Mouse (Mus musculus) heart, adult 11 months (tissue): ENCODE data around the gene Mlc1.

Experiments used
- DNase-seq: peaks from one replicate; pipeline ENCODE4 v3.0.0; 2022

Mlc1 gene

GRCm38 (mm10) chr15:88978281-88979137 lies at the start of gene Mlc1:
Gene Mlc1 (minus strand): TSS chr15:88979007.
- DNase-seq, result no peak

GRCm38 (mm10) chr15:89020492-89020891 lies 41.7 kb upstream of the Mlc1 start:
- peak; percentile 68 for DNase-seq

GRCm38 (mm10) chr15:89020085-89020484 lies 41.3 kb upstream of the Mlc1 start:
- DNase-seq, result peak; percentile 93

- DNase-seq, result peak; percentile 78
Measured at GRCm38 (mm10) chr15:89016722-89017121, 37.9 kb upstream of the Mlc1 start.

- DNase-seq, result no peak
Measured at GRCm38 (mm10) chr15:89007781-89008180, 29.0 kb upstream of the Mlc1 start.

DNA sequence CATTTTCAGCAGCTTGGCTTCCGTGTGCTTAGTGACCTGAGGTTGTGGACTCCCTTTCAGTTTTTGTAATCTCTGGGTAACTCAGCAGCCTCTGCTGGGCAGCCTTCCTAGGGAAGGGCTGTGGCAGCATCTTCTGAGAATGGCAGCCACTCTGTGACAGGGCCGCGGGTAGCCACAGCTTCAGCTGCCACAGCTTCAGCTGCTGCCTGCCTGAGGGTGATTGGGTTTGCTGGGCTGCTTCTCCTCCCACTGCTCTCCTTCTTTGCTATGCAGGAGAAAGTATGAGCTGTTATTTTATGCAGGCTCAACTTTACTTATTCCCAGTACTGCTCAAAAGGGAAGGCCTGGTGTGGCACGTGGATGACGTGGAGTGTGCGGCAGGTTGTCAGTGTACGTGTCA lies 28.2 kb upstream of the Mlc1 start:
- DNase-seq, result no peak

- no peak for DNase-seq
Measured at GRCm38 (mm10) chr15:89001245-89001644, 22.4 kb upstream of the Mlc1 start.

GRCm38 (mm10) chr15:89000367-89000766 lies 21.6 kb upstream of the Mlc1 start:
- DNase-seq, result no peak

- no peak for DNase-seq
Measured at GRCm38 (mm10) chr15:88999124-88999523, 20.3 kb upstream of the Mlc1 start.

GRCm38 (mm10) chr15:88998636-88999035 lies 19.8 kb upstream of the Mlc1 start:
- DNase-seq, result no peak

DNA sequence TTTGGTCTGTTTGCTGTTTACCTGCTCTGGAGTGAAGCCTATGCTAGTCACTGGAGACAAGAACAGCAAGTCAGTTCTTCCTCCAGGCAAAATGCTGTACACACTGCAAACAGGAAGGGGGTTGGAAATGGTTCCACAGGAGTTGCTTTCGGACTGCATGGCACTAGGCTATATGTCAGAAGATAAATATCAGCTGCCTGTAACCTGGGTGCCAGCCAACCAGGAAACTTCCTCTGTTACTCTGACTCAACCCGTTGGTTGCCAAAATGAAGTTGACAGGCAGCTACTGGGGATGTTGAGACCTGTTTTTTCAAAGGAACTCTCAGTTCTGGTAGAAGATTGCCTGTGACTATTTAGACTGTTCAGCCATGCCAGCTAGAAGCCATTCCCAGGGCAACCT lies 10.4 kb upstream of the Mlc1 start:
- DNase-seq, result no peak

- peak; percentile 91 for DNase-seq
Measured at GRCm38 (mm10) chr15:88982534-88983079, 3.8 kb upstream of the Mlc1 start, which contains the start of gene Mov10l1. Gene Mov10l1 (plus strand): TSS chr15:88982909.

DNA sequence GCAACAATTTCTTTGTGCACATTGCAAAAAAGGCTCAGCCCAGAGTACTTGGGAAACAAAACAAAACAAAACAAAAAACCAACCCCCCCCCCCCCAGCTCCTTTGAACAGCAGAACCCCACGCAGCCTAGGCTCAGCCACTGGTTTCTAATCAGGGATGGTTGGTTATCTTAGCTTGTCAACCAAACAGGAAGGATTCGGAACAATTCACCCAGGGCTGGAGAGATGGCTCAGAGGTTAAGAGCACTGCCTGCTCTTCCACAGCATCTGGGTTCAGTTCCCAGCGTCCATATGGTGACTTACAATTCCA lies 285 bp upstream of the Mlc1 start:
- DNase-seq, result no peak

GRCm38 (mm10) chr15:88972300-88972699 lies 6.5 kb downstream of the Mlc1 start:
- DNase-seq, result no peak

DNA sequence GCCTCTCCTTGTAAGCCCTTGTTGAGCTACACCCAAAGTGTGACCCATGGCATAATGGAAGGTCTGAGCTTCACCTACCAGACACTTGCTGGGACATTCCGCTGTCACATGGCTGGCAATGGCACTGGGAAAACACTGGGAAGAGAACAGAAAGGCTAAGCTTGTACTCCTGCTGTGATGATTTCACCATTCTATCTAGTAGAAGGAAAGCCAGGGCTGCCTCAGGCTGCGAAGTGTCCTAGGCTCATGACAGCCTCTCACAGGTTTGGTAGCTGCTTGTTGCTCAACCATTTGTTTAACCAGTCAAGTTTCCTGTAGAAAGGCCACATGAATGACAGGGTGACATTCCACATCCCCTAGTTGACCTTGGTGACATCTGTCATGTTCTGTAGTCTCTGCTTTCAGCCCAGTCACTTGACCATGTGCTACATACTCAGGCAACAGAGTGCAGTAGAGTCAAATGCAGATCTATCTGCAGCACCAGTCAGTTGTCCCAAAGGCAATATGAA lies 14.7 kb downstream of the Mlc1 start:
- no peak for DNase-seq

DNA sequence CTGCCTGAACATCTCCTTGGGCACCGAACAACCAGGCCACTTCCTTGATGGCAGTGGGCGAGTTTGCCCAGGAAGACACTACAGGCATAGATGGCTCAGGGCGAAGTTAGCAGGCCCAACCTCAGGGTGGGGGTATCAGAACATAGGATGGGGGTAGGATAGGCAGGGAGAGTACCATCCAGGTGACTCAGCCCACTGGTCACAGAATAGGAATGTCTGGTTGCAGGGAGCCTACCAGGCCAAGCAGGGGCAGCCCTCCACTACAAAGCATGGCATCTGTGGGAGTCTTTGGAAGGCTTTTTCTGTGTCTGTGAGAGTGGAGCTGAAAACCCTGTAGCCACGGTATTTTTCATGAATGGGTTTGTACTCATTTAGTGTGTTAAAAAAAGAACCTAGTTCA lies 21.3 kb downstream of the Mlc1 start:
- DNase-seq, result no peak

DNA sequence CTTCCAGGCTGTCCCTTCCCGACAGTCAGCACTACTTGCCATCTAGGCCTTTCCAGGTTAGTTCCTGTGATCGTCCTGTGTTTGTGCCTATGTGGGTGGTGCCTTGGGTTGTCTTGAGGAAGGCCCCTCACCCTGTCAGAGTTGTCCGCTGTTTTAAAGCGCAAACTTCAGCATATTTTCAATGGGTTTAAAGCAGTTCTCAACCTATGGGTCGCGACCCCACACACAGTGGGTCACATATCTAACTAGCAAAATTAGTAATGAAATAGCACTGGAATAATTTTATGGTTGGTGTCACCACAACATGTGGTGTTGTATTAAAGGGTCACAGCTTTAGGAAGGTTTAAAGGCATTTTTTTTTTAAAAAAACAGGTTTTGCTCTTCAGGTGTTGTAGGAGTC lies 23.5 kb downstream of the Mlc1 start:
- peak; percentile 80 for DNase-seq

DNA sequence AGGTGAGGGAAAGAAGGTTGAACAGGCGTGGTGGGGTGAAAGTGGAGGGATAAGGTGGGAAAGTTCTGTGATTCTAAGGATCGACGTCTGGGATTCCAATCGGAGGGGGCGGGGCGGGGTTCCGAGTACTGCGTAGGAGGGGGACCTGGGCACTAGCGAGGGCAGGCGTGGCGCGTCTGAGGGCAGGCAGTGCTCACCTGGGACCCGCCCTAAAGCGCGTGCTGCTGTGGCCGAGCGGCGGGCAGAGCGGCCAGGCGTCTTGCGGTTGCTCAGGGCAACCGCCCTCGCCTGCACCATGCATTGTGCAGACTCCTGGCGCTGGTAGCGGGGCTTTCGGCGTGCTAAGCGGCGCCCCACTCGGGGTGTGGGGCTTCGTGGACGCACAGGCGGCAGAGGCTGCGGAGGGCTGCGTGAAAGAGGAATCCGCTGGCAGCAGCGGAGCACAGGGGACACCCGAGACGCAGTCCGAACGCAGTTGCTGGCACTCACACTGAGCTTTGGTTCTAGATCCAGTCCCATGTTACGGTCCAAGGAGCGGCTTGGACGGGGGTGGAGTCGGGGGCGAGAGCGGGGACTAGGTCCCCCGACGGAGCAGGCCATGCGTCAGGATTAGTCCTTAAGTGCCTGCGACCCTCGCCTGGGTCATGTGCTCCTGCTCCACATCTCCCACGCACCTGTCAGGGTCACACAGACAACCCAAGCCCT lies 24.3 kb downstream of the Mlc1 start, which contains the start of gene Ttll8:
TSS of gene Ttll8 (minus strand) at position 51 of the 705 bp plus-strand sequence.
- DNase-seq, result peak; percentile 82

DNA sequence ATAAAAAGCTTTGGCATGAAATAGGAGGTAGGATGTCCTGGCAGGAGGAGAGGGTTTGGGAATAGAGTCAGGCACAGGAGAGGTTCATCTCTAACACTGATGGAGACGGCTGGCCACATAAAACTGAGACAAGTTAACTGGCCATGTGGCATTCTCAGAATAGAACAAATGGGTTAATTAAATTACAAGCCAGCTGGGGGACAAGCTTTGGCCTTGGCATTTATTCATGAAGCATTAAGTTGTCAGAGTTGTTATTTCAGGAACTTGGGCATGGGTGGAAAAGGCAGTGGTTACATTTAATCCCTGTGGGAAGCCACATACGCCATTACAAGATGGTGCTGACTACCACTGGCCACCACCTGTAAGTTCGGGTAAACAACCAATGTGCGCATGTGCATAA lies 27.6 kb downstream of the Mlc1 start:
- no peak for DNase-seq

DNA sequence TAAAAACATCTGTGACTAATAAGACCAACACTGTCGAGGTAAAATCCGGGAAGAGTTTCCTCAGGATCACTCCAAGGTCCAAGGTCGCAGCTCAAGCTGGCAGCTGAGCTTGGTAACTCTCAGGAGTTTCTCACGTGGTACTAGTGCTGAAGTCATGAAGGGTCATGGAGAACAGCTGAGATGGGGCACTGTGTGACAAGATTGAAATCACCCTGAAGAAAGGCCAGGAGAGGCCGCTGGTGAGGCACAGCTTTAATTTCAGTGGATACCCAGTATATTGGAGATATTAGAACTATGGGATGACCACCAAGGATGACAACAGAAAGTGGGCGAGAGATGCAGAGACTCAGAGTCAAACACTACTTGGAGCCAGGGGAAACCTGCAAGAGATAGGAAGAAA lies 32.0 kb downstream of the Mlc1 start:
- peak; percentile 78 for DNase-seq

DNA sequence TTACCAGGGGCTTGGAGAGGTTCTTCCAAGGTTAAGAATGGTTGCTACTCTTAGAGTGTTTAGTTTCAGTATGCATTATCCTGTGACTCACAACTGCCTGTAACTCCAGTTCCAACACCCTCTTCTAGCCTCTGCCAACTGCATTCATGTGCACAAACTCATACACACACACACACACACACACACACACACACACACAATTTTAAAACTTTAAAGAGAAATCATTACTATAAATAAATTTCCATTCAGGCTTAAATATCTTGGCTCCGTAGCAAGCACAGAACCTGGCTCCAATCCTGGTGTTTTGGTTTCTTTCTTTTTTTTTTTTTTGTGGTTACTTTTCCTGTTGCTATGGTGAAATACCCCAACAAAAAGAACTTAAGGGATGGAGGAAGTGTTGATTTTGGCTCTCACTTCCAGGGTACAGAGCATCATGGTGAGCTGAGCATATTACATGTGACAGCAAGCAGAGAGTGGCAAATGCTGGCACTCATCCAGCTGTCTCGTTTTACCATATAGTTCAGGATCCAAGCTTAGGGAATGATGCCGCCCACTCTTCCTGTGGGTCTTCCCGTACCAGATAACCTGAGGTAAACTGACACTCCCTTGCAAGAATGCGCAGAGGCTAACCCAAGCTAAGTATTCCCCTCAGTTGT lies 34.8 kb downstream of the Mlc1 start:
- peak; percentile 88 for DNase-seq

- peak; percentile 21 for DNase-seq
Measured at GRCm38 (mm10) chr15:88942783-88943182, 36.0 kb downstream of the Mlc1 start.

DNA sequence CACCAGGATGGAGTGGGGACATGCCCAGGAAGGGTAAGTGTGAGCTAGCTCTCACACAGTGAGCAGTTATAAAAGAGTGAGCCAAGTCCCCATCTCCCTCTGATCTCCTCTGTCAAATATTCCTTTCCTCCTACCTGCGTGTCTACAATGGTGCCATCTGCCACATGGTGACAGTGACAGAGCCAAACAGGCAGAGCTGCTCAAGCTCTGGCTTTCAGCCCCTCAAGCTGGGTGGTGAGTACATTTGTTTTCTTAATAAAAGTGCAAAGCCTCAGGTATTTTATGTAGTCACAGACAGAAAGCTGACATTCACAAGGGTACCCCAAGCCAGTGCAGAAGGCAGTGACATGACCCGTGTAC lies 41.5 kb downstream of the Mlc1 start:
- DNase-seq, result peak; percentile 55
